Mouse (Mus musculus): ENCODE data around the gene Plscr2.

- no peak for TF ChIP-seq CTCF (conservative IDR thresholded peaks at IDR 0.05; ENCODE audit: low read length)
- no peak for TF ChIP-seq NANOG (IDR thresholded peaks at IDR 0.05; ENCODE audit: borderline replicate concordance, low read length)
- no peak for TF ChIP-seq POU5F1 (IDR thresholded peaks at IDR 0.05; ENCODE audit: borderline replicate concordance, low read length)
These were observed 41.4 kb downstream of the Plscr2 start for GRCm38 (mm10) chr9:92316791-92317190.

Data from E14TG2a.4 (cell line).